Mouse (Mus musculus): Measurements from ENCODE around the gene Slc25a39.

- TF ChIP-seq CTCF (IDR thresholded peaks at IDR 0.05) (no peak), EP300 (IDR thresholded peaks at IDR 0.05) (no peak)
Observed at GRCm38 (mm10) chr11:102364570-102365371, 43.0 kb downstream of the Slc25a39 start.
